Comparison of ENCODE assay signal across 9 mouse cellular contexts in the genomic region with DNA sequence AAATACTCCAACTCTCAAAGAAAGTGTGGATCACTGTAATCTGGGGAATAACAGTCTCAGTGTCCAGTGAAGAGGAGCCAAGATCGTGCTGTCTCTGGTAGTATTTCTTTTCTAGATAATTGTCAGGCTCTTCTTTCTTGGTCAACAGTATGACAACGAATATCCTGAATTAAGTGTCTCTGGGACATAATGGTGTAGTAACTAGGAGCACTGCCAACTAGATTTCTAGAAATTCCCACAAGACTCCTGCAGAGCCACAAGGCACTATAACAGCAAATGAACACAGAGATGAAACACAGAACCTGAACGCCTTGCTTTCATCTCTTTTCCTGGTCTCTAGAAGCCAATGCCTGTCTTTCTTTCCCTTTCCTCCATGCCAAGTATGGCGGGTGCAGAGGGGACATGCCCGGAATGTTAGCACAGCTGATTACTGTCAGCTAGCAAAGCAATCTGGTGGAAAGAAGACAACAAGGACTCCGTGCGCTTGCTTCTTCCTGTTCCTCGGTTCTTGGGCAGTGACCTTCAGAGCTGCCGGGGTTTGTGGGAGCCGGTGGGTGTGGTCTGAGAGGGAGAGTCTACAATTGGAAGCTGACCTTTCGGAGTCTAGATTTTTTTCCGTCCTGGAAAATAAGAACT.
A peak's percentile ranks its signal among the peaks of the same experiment; 100 is the strongest.
DNase-seq lines count a peak whose midpoint lies in the region; ATAC-seq and TF ChIP-seq lines count a peak whose summit lies in the region.
"Had no signal": no experiment of that assay in that cellular context is flagged by ENCODE, and none has a peak within 500 bp of the region (broad histone marks: within the 10 kb centered on the region; RNA-seq: fewer than 3 reads in every experiment).

No protein-coding gene starts in this region.

- 67% methylated on average over 12 of the region's 12 CpGs for WGBS in hindbrain, embryonic 11.5 days
- 33% methylated on average over 12 of the region's 12 CpGs for WGBS in neural tube, embryonic 14.5 days
- 32% methylated on average over 12 of the region's 12 CpGs for WGBS in thymus, adult 2 months

- ATAC-seq in hindbrain, embryonic 11.5 days (ENCODE audit: low FRiP score): no peak
- no peak for ATAC-seq in neural tube, embryonic 14.5 days (ENCODE audit: low read depth)

- no peaks in the 10 kb centered on the region for H3K9me3 ChIP-seq in hindbrain, embryonic 11.5 days (ENCODE audit: control insufficient read depth, low read length)
- no peaks in the 10 kb centered on the region for H3K9me3 ChIP-seq in neural tube, embryonic 14.5 days (ENCODE audit: control insufficient read depth, low read length)

- intact Hi-C loops in left cerebral cortex, postnatal 14 days (cut with DNase I): no loop called here

- no peak overlapping the region for H3K4me3 ChIP-seq in hindbrain, embryonic 11.5 days (ENCODE audit: low read depth, low read length)
- no peak overlapping the region for H3K4me3 ChIP-seq in neural tube, embryonic 14.5 days (ENCODE audit: low read depth, low read length)
- no peak overlapping the region for H3K4me3 ChIP-seq in thymus, adult 2 months (ENCODE audit: control insufficient read depth, insufficient read depth, low read length)
- H3K4me3 ChIP-seq: erythroblast, embryonic 14.5 days had no signal

- no peak overlapping the region for H3K9ac ChIP-seq in hindbrain, embryonic 11.5 days (ENCODE audit: low read depth, low read length)
- no peak overlapping the region for H3K9ac ChIP-seq in neural tube, embryonic 14.5 days (replicated peaks; ENCODE audit: low read depth, low read length)

- no peaks in the 10 kb centered on the region for H3K36me3 ChIP-seq in hindbrain, embryonic 11.5 days (ENCODE audit: control insufficient read depth, insufficient read depth, low read length)
- no peaks in the 10 kb centered on the region for H3K36me3 ChIP-seq in neural tube, embryonic 14.5 days (ENCODE audit: control insufficient read depth, insufficient read depth, low read length)
- no peaks in the 10 kb centered on the region for H3K36me3 ChIP-seq in thymus, adult 2 months (ENCODE audit: control insufficient read depth, insufficient read depth, low read length)

- TF ChIP-seq POLR2A in thymus, adult 2 months (IDR thresholded peaks at IDR 0.05; ENCODE audit: control insufficient read depth, extremely low read depth, insufficient read depth, low read length, poor library complexity): no peak

- DNase-seq in cerebellum, postnatal 10 days: peak; percentile 24 to 42
- DNase-seq in cerebellum, adult 9-11 months: no peak
- DNase-seq in adrenal gland, adult 2 months: peak; percentile 85
- DNase-seq in gastrocnemius, adult 18-20 months (ENCODE audit: low spot score): peak; percentile 50
- DNase-seq in hindbrain, embryonic 11.5 days (ENCODE audit: low spot score): peak; percentile 17
- DNase-seq in left cerebral cortex, postnatal 14 days (ENCODE audit: low spot score in 2 of 2): peak; percentile 6 to 12
- no peak for DNase-seq in thymus, adult 2 months

- H3K4me1 ChIP-seq in hindbrain, embryonic 11.5 days (replicated peaks; ENCODE audit: control insufficient read depth, insufficient read depth, low read length): no peaks in the 10 kb centered on the region
- H3K4me1 ChIP-seq in neural tube, embryonic 14.5 days (ENCODE audit: control insufficient read depth, insufficient read depth, low read length): peaks cover 11% of the 10 kb centered on the region; the same call in 1 of the 2 replicates
- H3K4me1 ChIP-seq in thymus, adult 2 months (replicated peaks; ENCODE audit: control insufficient read depth, insufficient read depth, low read length): no peaks in the 10 kb centered on the region

- H3K27ac ChIP-seq in hindbrain, embryonic 11.5 days (ENCODE audit: low read depth, low read length): no peak overlapping the region
- H3K27ac ChIP-seq in neural tube, embryonic 14.5 days (ENCODE audit: low read depth, low read length): peak overlapping the region; percentile 31; the same call in 1 of the 2 replicates
- no peak overlapping the region for H3K27ac ChIP-seq in thymus, adult 2 months (ENCODE audit: control insufficient read depth, insufficient read depth, low read length)

- no peak overlapping the region for H3K4me2 ChIP-seq in hindbrain, embryonic 11.5 days (replicated peaks; ENCODE audit: low read depth, low read length)
- peak overlapping the region; percentile 26 for H3K4me2 ChIP-seq in neural tube, embryonic 14.5 days (ENCODE audit: low read depth, low read length)

- no peak for TF ChIP-seq CTCF in thymus, adult 2 months (IDR thresholded peaks at IDR 0.05; ENCODE audit: borderline replicate concordance, control insufficient read depth, extremely low read depth, insufficient read depth, low read length, poor library complexity)

- no peaks in the 10 kb centered on the region for H3K27me3 ChIP-seq in hindbrain, embryonic 11.5 days (ENCODE audit: control insufficient read depth, insufficient read depth, low read length)
- H3K27me3 ChIP-seq in neural tube, embryonic 14.5 days (ENCODE audit: control insufficient read depth, insufficient read depth, low read length): no peaks in the 10 kb centered on the region
- H3K27me3 ChIP-seq in thymus, adult 2 months (ENCODE audit: control insufficient read depth, insufficient read depth, low read length): no peaks in the 10 kb centered on the region

Comparison
In these comparisons a context has a peak if more than half of its experiments do, and no peak if none do; other contexts are left out.
1. DNase-seq: peak in cerebellum, postnatal 10 days (2 of 2), adrenal gland, adult 2 months (single experiment), gastrocnemius, adult 18-20 months (single experiment), hindbrain, embryonic 11.5 days (single experiment) and left cerebral cortex, postnatal 14 days (2 of 2); none in cerebellum, adult 9-11 months (single experiment) and thymus, adult 2 months (single experiment).